Mouse (Mus musculus): ENCODE measurements around the gene Pdik1l.
A peak's percentile ranks its signal among the peaks of the same experiment; 100 is the strongest.
"Not testable (repeated sequence)": the region's sequence is repeated elsewhere in the genome, so short reads cannot be mapped to it uniquely, and the experiment has no call there.

The Pdik1l gene

GRCm38 (mm10) chr4:134298626-134299497 lies 11.2 kb upstream of the Pdik1l start:
- no peak for DNase-seq

DNA sequence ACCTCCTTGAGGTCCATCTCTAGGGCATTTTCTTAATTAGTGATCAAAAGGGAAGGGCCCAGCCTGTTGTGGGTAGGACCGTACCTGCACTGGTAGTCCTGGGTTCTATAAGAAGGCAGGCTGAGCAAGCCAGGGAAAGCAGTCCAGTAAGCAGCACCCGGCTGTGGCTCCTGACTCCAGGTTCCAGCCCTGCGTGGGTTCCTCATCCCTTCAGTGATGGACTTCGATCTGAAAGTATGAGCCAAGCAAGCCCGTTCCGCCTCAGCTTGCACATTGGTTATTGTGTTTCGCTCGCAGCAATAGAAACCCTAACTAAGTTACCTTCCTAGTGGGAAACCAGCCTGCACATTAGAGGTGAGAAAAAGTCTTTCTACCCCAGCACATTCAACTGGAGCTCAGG lies 9.7 kb upstream of the Pdik1l start:
- DNase-seq = no peak

DNA sequence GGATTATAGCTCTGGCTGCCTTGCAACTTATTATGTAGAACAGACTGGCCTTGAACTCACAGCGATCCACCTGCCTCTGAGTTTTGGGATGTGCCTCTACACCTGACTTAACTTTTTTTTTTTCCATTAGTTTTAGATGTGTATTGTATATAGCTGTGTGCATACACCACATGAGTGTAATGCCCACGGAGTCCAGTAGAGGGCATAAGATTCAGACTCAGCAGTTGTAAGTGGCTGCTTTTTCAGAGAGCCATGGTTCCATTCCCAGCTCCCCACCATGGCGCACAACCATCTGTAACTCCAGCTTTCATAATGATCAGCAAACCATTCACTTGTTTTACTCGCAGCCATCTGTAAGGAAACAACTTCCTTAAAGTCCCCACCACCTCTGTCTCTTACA lies 8.8 kb upstream of the Pdik1l start:
- DNase-seq = no peak

- not testable (repeated sequence) for DNase-seq
Measured at GRCm38 (mm10) chr4:134296096-134296495, 8.4 kb upstream of the Pdik1l start.

DNA sequence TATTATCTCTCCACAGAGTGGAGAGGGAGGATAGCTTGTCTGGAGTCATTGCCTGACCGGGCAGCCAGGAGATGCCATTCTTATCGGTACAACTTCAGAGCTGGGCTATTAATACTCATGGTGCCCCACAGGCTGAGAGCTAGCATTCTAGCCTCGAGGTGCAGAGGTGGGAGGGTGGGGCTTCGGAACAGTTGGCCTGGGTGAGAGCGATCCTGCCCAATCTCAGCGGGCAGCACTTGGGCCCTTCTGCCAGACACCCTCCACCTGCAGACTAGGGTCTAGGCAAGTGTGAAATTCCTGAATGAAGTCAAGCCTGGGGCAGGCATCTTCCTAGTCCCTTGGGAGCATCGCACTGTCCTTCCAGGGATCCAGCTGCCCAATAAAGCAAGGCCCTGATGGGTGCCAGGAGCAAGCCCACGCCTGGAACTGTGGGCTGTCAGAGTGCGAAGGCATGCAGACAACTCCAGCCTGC lies 6.0 kb upstream of the Pdik1l start:
- DNase-seq = peak in 1 of 2 experiments; percentile 28

DNA sequence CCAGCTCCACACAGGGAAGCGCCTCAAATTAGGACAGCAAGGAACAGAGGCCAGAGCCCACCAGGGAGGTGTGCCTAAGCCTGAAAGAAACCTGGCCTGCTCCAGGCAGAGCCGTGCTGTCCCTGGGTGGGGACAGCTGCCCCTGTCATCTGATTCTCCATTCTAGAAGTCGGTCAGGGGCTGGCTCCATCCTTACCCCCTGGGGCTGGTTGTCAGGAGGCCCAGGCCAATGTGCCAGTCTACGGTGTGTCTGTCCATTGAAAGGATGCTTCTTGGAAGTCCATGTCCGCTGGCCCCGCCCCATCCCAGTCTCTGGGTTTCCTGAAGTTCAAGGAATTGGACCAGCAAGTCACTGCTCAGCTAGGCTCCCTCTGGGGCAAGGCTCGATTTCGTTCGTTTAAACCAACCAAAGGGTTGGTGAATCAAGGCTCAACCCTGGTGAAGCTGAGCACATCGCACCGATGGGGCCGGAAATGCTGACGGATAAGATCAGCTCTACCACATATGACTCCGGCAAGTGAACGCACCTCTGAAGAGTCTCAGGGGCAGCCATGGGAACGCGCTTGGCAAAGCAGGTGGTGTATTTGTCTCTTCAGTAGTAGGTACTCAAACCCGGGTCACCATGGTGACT lies 5.5 kb upstream of the Pdik1l start:
- DNase-seq = peak; percentile 72 to 78

GRCm38 (mm10) chr4:134292067-134292466 lies 4.4 kb upstream of the Pdik1l start:
- DNase-seq = peak; percentile 86 to 92

GRCm38 (mm10) chr4:134288397-134289256 lies 932 bp upstream of the Pdik1l start:
- DNase-seq = peak in 1 of 2 experiments; percentile 21

DNA sequence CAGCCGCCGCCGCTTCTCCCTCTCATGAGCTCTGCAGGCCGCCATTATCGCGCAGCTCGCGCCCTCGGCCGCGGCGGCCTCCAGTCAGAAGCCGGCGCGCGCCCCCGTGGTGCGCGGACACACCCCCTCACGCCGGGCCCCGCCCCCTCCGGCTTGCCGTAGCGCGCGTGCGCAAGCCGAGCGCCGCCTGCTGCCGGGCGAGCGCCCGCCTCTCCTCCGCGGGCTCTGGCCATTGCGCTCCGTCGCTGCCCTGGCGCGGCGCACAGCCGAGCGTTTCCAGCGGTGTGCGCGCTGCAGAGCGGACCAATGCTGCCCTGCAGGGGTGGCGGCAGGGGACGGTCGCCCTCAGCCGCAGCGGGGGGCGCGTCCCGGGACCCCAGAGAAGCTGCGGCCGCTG lies 529 bp downstream of the Pdik1l start:
- DNase-seq = peak; percentile 98 to 99

DNA sequence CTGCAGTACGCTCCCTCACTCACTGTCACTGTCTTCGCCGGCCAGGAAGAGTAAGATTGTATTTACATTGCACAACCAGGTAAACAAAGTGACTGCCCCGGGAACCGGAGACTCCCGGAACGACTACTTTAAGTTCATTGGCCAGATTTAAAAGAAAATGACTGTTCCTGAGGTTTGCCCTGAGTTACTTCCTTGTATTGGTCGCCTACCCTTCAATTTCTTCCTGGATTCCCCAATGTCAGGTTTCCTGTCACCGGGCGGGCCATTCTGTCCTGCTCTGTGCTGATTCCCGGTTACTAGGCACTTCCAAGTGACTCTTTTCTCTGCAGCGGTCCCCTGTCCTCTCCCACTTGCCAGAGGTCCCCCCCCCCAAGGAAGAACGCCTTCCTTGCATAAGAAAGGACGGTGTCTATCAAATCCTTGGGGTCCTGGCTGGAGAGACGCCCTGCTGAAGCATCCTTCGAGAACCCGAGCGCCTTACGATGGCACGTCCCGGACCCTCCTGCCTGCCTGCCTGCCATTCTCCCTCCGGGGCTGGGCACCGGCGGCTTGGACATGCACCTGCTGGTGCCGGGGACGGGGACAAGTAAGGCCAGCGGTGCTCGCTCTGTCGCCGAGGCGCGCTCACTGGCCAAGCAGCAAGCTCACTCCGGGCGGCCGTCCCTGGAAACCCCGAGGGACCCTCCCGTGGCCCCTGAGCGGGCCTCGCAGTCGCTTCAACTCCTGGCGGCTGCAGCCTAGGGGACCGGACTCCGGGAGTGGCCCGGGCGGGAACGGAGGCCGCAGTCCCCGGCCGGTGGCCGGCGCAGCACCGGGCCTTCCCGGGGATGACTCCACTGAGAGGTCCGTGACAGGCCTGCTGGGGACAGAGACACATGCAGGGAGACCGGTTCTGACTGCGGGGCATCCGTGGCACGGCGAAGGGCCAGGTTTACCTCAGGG lies 1.2 kb downstream of the Pdik1l start:
- DNase-seq = peak in 1 of 2 experiments; percentile 65

- DNase-seq = peak; percentile 30 to 34
Measured at GRCm38 (mm10) chr4:134284942-134285341, 2.8 kb downstream of the Pdik1l start.

DNA sequence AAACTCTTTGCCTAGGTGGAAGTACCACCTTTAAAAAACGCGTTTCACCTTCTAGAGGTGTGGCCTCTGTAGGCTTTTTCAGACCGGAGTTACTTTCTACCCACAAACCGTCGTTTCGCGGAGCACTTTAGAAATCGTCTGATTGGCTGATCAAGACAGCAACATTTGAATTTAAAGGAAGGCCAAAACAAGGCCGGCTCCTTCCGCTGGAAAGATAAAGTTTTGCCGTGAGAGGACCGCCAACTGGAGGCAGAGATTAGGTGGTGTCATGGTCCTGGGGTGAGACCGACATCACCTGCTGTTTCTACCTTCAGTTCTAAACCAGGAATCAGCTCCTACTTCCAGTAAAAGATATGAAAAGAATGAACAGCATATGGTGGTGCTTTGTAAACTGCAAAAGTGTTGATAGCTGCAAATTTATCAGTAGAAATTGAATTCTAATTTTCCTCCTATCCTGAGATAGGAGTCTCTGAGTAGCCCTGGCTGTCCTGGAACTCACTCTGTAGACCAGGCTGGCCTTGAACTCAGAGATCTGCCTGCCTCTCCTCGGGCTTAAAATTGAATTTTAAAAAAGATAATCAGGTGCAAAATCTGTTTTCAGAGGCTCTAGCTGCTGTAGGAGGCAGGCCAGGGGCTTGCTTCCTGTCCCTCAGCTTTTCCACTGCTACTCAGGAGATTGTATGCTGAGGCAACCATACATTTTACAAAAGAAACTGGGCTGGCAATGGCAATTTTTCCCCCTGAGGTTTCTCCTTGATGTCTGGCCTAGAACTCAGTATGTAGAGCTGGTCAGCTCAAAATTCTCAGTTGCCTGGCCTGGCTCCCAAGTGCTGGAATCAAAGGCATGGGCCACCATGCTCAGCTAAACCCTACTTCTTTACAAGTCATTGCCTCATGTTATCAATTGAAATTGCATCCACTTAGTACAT lies 14.0 kb downstream of the Pdik1l start:
- no peak for DNase-seq

DNA sequence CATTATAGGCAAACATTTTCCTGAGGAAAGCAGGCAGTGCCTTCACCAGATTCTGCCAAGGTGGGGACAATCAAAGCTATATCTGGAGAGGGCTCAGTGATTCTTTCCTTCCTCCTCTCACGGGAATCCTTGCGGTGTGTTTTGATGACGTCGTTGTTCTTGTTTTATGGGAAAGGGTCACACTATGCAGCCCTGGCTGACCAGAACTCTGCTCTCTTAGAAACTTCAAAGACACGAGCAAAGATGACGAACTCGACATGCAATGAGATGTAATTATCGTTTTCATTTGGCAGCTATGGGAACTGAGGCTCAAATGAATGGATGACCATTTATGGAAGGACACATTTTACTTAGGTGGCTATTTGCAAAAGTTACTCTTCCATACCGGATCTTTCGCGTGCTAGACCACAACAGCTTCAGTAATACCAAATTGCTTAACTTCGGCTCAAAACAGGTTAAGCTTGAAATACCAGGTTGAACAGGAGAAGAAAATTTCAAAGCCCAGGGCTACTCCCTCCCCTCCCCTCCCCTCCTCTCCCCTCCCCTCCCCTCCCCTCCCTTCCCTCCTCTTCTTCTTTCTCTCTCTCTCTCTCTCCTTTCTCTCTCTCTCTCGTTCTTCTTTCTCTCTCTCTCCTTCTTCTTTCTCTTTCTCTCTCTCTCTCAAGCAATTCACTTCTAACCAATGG lies 14.8 kb downstream of the Pdik1l start:
- DNase-seq = no peak

DNA sequence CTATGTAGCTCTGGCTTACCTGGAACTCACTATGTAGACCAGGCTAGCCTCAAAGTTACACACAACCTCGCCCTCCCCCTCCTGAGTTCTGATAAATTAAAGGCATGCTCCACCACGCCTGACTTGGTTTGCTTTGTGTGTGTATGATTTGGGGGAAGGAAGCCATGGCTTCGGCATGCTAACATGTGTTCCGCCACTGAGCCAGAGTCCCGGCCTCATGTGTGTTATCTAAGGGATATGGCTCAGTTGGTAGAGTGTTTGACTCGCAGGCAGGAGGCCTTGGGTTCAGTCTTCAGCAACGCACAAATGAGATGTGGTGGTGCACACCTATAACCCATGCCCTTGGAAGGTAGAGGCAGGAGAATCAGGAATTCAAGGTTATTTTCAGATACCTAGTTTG lies 15.7 kb downstream of the Pdik1l start:
- no peak for DNase-seq

- DNase-seq = peak in 1 of 2 experiments; percentile 26
Measured at GRCm38 (mm10) chr4:134269622-134270021, 18.1 kb downstream of the Pdik1l start.

DNA sequence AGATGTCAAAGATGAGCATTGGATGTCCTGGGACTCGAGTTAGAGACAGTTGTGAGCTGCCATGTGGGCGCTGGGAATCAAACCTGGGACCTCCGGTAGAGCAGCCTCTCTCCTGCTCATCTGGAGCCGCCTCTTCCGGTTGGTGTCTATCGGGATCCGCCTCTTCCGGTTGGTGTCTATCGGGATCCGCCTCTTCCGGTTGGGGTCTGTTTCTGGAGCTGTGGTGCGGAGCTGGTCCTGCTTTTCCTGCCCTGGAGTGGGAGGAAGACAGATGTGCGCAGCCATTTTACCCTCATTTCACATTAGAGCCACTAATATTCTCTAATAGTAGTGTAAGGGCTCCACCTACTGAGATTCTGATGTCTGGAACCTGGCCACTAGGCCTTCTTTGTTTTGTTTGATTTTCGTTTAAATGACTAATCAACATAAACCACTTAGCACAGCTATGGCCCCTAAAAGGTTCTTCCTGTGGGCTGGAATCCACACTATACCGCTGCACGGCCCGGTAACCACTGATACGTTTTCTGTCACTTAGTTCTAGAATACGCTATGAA lies 19.5 kb downstream of the Pdik1l start:
- DNase-seq = no peak

DNA sequence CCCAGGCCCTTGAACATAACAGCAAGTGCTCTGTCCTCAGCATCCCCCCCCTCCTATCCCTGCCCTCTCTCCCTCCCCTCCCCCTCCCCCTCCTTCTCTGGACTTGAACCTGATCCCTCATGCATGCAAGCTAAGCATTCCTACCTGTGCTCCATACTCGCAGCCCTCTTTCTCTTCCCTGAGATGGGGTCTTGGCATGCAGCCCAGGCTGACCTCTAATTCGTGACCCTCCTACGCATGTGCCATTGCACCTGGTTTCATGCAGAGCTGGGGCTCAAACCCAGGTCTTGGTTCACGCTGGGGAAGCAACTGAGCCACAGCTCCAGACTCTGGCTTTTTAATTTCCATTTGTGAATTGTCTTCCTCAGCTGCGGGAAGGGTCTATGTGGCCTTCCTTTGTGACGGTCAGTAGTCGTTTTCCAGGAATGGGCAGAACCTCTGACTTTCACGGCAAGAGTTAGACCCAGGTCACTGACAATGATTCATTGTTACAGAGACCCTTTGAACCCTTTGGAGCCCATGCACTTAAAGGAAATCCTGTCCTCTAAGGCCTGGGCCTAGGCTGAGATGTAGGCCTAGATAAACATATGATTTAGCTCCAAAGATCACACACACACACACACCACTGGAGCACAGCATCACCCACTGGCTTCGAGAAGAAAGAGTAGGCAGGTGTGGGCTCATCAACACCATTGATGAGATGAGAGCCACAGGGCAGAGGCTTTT lies 21.7 kb downstream of the Pdik1l start:
- no peak for DNase-seq

GRCm38 (mm10) chr4:134263191-134263590 lies 24.5 kb downstream of the Pdik1l start:
- DNase-seq = peak; percentile 80 to 83

DNA sequence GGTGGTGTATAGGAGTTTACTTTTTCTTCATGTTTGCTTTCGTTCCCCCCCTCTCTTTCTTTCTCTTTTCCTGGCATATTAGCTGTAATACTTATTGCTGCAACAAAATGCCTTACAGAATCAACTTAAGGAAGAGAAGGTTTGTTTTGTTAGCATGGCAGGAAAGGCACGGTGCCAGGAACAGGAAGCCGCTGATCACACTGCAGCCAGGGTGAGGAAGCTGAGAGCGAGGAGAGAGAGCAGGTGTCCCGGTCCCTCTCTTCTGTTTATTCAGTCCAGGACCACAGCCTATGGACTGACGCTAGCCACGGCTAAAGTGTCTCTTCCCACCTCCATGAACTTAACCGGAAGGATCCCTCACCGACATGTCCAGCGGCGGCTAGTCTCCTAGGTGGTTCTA lies 29.3 kb downstream of the Pdik1l start:
- no peak for DNase-seq

Data from cerebellum, postnatal 10 days (tissue).